Mouse (Mus musculus) intestine, embryonic 14.5 days (tissue): ENCODE measurements around the gene Nfib. TPM values are rescaled to one million over a fixed set of nuclear protein-coding genes. Genes with fewer than 3 reads are reported as not detected.

Experiments used
- ATAC-seq: fragments of 200-750 bp; cut with Nextera tagmentation; replicated peaks from 2 replicates; pipeline ENCODE4 v1.8.0; 2017; ENCODE audit warnings: low read depth, moderate number of reproducible peaks, moderate TSS enrichment, moderate library complexity; ENCODE audit not compliant: low FRiP score, low TSS enrichment
- DNase-seq: peaks from one replicate; pipeline ENCODE4 v3.0.0-alpha.2; 2018; ENCODE audit warnings: low spot score
- H3K27ac ChIP-seq: fragments of 300-500 bp; sonication (generic); 2 replicates; pipeline ENCODE4 v1.5.1; 2014; ENCODE audit warnings: low read depth, mild to moderate bottlenecking, control low read depth
- H3K27me3 ChIP-seq: fragments of 300-500 bp; sonication (generic); replicated peaks from 2 replicates; pipeline ENCODE4 v1.6.1; 2014; ENCODE audit warnings: low read length, control low read depth; ENCODE audit not compliant: control insufficient read depth, insufficient read depth
- H3K36me3 ChIP-seq: fragments of 300-500 bp; sonication (generic); 2 replicates; pipeline ENCODE4 v1.6.1; 2014; ENCODE audit warnings: low read length, control low read depth; ENCODE audit not compliant: control insufficient read depth, insufficient read depth
- H3K4me1 ChIP-seq: fragments of 300-500 bp; sonication (generic); replicated peaks from 2 replicates; pipeline ENCODE4 v1.6.1; 2014; ENCODE audit warnings: low read length, control low read depth, mixed read lengths; ENCODE audit not compliant: control insufficient read depth, insufficient read depth
- H3K4me2 ChIP-seq: fragments of 300-500 bp; sonication (generic); 2 replicates; pipeline ENCODE4 v1.6.1; 2014; ENCODE audit warnings: low read length
- H3K4me3 ChIP-seq: fragments of 300-500 bp; sonication (generic); 2 replicates; pipeline ENCODE4 v1.5.1; 2014; ENCODE audit warnings: low read depth, low read length, control low read depth, mixed read lengths
- H3K9ac ChIP-seq: fragments of 300-500 bp; sonication (generic); 2 replicates; pipeline ENCODE4 v1.6.1; 2014; ENCODE audit warnings: mild to moderate bottlenecking, low read length
- H3K9me3 ChIP-seq: fragments of 300-500 bp; sonication (generic); 2 replicates; pipeline ENCODE4 v1.6.1; 2016; ENCODE audit warnings: low read length, control low read depth; ENCODE audit not compliant: control insufficient read depth
- WGBS: fragments of 180-500 bp; shearing (Covaris S2); extraction: QIAGEN DNeasy Blood & Tissue Kit; methylation state at CpG from one replicate; pipeline ENCODE4 v1.1.7; 2014; 5-methylcytosine and 5-hydroxymethylcytosine counted together
- polyA plus RNA-seq: library from polyadenylated mRNA; unstranded; fragments of >200 nt; fragmentation: Nextera tagmentation; extraction: Ambion mirVana; gene quantifications from 2 replicates; pipeline ENCODE4 v1.2.1, GENCODE M21; 2014

Gene Nfib
- polyA plus RNA-seq, 1 experiment from 2014 or later = 61.7 TPM

DNA sequence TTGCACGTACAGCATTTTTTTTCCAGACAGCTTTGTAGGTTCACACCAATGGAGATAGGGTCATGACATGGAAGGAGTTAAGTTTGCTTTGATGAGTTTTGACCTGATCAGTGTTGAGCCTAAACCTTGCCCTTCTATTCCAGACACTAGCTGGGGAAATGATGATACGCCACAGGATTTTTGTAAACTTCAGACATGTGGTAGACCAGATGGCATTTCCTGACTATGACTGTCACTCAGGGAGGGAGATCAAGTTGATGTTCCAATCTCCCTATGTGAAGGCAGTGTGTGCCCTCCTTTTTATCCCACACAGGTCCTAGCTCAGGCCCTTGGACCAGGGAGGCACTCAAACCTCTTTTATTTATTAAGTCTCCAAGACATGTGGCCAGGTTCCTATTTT is 29.4 kb downstream of the Nfib start:
- H3K4me3 ChIP-seq = no peak overlapping the region
- no peak overlapping the region for H3K9ac ChIP-seq
- H3K36me3 ChIP-seq = no peaks in the 10 kb centered on the region
- no peak for ATAC-seq
- no peaks in the 10 kb centered on the region for H3K9me3 ChIP-seq
- 82% methylated on average over 2 of the region's 2 CpGs for WGBS
- no peak overlapping the region for H3K27ac ChIP-seq
- DNase-seq = no peak
- H3K27me3 ChIP-seq = no peaks in the 10 kb centered on the region
- no peaks in the 10 kb centered on the region for H3K4me1 ChIP-seq
- no peak overlapping the region for H3K4me2 ChIP-seq

DNA sequence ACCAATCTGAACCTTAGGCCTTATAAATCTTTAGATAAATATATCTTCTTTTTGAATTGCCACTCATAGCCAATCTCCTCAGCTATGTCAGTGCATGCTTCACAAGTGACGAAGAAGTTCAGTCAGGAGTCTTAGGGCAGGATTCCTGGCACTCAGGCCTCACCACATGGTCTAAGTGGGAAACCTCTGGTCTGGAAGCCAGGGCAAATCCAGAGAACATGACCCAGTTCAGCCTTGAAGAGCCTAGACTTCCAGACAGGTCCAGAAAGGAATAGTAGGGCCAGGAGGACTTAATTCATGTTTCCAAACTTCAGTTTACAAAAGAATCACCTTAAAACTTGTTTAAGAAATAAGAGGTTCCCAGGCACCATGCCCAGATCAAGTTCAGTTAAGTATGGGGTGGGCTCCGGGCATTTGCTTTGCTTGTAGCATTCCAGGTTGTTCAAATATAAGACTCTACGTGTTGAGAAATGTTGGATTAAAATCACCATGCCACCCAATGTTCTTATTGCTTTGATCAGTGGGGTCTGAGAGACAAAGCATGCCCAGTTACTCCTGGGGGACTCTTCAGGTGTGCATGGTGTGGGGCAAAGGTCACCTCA is 38.2 kb downstream of the Nfib start:
- DNase-seq = no peak
- H3K9me3 ChIP-seq = no peaks in the 10 kb centered on the region

DNA sequence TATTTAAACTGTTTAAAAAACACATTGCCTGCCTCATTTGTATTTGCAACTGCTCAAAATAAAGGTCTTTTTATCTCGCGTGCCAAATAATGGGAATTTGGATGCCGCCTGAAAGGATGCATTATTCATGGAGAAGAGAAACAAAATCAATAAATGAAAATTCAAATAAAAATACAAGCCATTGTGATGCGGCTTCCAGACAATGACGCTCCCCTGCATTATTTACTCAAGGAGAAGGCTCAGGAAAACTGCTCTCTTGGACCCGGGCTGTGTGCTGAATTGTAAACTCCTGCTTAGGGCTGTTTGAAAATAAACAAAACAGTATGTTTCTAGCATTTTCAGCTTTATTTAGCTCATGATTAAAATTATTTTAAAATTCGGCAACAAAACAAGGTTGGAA is 41.1 kb downstream of the Nfib start:
- no peaks in the 10 kb centered on the region for H3K27me3 ChIP-seq
- H3K9me3 ChIP-seq = no peaks in the 10 kb centered on the region
- no peak overlapping the region for H3K4me2 ChIP-seq
- H3K9ac ChIP-seq = no peak overlapping the region
- ATAC-seq (no peak), DNase-seq (no peak)
- WGBS = 75% methylated on average over 7 of the region's 7 CpGs
- no peaks in the 10 kb centered on the region for H3K36me3 ChIP-seq
- H3K4me3 ChIP-seq = no peak overlapping the region
- no peak overlapping the region for H3K27ac ChIP-seq
- no peaks in the 10 kb centered on the region for H3K4me1 ChIP-seq

More for the DNA sequence above, 38.2 kb downstream of the Nfib start:
- Histone ChIP-seq H3K36me3 (no peaks in the 10 kb centered on the region), H3K27me3 (no peaks in the 10 kb centered on the region), H3K27ac (no peak overlapping the region), H3K4me2 (no peak overlapping the region), H3K9ac (no peak overlapping the region), H3K4me3 (no peak overlapping the region), H3K4me1 (no peaks in the 10 kb centered on the region)
- ATAC-seq = no peak
- WGBS = 87% methylated on average over 3 of the region's 3 CpGs

DNA sequence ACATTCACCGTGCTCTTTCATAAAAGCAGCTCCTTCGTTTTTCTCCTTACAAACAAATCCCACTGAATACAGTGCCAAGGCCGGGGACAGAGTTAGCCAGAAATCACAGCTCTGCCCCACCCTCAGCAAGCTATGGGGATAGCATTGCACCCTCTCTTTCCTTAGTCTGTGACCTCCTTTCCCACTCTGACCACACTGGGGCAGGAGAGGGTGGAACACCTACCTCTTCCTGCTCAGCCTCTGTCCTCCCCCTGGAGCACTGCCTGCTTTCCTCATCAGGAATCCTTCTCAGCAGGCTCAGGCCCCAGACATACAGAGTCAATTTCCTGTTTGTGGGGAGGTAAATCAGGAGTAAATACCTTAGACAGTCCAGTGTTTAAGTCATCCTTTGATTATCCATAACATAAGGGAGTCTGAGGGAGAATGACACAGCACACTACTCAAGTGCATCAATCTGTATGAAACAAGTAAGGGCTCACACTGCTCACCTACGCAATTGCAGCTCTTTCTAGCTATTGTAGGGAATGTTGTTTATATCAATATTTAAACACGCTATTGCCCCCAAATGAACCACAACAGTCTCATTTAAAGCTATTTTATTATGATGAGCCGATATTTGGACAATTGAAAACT is 41.7 kb downstream of the Nfib start:
- 81% methylated on average over 6 of the region's 6 CpGs for WGBS
- Histone ChIP-seq H3K9ac (no peak overlapping the region), H3K36me3 (no peaks in the 10 kb centered on the region), H3K27ac (no peak overlapping the region), H3K9me3 (no peaks in the 10 kb centered on the region), H3K4me2 (no peak overlapping the region), H3K4me3 (no peak overlapping the region), H3K4me1 (no peaks in the 10 kb centered on the region), H3K27me3 (no peaks in the 10 kb centered on the region)
- ATAC-seq = no peak
- DNase-seq = no peak

DNA sequence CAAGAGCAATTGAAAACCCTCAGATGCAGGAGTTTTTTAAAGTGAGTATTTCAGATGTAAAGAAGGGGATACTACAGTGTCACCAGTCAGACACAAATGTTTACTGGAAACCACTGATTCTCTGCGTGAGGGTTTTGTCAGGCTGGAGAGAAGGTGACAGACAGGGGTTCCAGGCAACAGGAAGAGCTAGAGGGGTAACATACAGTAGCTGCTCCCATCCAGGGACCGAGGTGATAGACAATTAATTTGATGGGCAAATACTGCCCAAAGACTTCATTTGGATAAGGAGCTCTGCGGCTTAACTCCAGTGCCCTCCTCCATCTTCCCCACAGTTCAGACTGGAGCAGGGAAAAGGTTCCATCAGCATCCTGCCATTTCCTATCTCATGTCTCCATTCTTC is 42.9 kb downstream of the Nfib start:
- 60% methylated on average over 3 of the region's 3 CpGs for WGBS
- no peak overlapping the region for H3K4me2 ChIP-seq
- no peak overlapping the region for H3K27ac ChIP-seq
- H3K27me3 ChIP-seq = no peaks in the 10 kb centered on the region
- no peaks in the 10 kb centered on the region for H3K4me1 ChIP-seq
- H3K9me3 ChIP-seq = no peaks in the 10 kb centered on the region
- H3K36me3 ChIP-seq = no peaks in the 10 kb centered on the region
- no peak overlapping the region for H3K9ac ChIP-seq
- DNase-seq (no peak), ATAC-seq (no peak)
- H3K4me3 ChIP-seq = no peak overlapping the region

DNA sequence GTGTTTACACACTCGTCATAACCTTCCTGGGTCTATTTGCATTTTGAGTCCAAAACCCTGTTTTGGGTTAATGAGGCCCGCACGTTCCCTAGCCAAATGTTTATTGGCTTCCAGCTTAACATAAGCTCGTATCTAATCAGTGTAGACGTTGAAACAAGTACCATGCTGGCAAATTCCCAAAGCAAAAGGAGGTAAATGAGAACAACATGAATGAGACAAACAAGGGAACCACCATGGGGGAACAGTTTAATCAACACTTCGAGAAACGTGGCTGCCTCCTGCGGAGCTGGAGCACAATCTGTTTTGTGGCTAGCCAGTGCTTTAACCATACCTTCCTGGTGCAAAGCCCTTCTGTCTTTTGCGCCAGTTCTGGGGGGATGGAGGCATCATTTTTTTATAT is 43.3 kb downstream of the Nfib start:
- H3K36me3 ChIP-seq = no peaks in the 10 kb centered on the region
- ATAC-seq = no peak
- DNase-seq = no peak
- H3K9ac ChIP-seq = no peak overlapping the region
- 59% methylated on average over 9 of the region's 9 CpGs for WGBS
- H3K4me3 ChIP-seq = no peak overlapping the region
- H3K4me2 ChIP-seq = no peak overlapping the region
- no peaks in the 10 kb centered on the region for H3K4me1 ChIP-seq
- no peak overlapping the region for H3K27ac ChIP-seq
- H3K9me3 ChIP-seq = no peaks in the 10 kb centered on the region
- H3K27me3 ChIP-seq = no peaks in the 10 kb centered on the region

DNA sequence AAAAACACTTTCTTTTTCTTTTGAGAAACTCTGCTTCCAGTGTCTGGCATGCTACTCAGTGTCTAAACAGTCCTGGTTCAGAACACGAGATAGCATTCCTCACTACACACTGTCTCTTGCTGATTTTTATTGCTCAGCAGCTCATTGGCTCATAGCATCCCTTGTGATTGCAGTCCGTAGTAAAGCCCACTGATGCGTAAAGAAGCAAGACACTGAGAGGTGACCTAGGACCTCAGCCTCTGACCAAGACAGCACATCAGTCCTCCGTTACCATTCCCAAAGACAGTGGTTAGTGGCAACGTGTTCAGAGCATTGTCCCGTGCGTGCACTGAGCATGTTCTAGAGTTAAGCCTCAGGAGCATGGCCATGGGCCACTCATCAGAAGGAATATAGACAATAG is 44.3 kb downstream of the Nfib start:
- Histone ChIP-seq H3K36me3 (no peaks in the 10 kb centered on the region), H3K27me3 (no peaks in the 10 kb centered on the region), H3K4me3 (no peak overlapping the region), H3K9me3 (no peaks in the 10 kb centered on the region), H3K27ac (no peak overlapping the region), H3K9ac (no peak overlapping the region), H3K4me1 (no peaks in the 10 kb centered on the region), H3K4me2 (no peak overlapping the region)
- DNase-seq (no peak), ATAC-seq (no peak)
- 88% methylated on average over 7 of the region's 7 CpGs for whole genome bisulfite sequencing

DNA sequence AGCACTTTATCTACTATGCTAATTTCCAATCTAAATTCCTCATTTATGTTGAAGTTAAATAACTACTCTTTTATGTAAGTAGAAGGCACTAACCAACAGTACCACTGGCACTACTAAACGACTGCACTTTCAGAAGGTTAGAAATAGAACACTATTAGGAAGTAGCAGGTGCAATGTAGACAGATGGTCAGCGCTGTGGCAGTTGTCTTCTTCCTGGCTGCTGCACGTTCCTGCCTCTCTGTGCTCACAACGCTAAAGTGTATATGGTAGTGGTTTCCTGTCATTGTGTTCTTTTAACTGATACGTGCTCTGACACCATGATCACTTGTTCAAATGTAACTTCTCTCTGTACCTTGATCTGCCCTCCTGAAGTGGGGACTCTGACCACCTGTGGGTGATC is 59.9 kb downstream of the Nfib start:
- Histone ChIP-seq H3K4me1 (no peaks in the 10 kb centered on the region; the same call in 1 of the 2 replicates), H3K9me3 (no peaks in the 10 kb centered on the region), H3K27ac (no peak overlapping the region), H3K9ac (no peak overlapping the region), H3K27me3 (no peaks in the 10 kb centered on the region), H3K4me2 (no peak overlapping the region), H3K36me3 (no peaks in the 10 kb centered on the region), H3K4me3 (no peak overlapping the region)
- DNase-seq (no peak), ATAC-seq (no peak)
- 79% methylated on average over 5 of the region's 5 CpGs for WGBS

DNA sequence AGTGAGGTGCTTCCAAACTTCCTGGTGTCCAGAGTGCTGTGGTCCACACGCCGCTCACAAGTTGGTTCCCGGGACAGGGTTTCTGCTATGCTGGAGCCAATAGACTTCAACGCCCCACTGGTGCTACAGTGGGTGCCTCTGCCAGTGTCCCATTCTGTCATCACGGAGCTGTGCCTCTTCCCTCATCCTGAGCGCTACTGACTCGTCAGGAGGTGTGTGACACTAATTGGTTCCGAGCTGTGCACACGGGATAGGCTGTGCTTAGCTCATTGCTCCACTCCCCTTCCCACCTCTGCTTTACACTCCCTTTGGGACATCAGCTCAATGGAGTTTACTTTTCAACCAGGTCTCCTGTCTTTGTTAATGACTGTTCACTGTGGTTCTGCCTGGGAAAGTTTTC is 60.8 kb downstream of the Nfib start:
- no peak for ATAC-seq
- no peaks in the 10 kb centered on the region; the same call in 1 of the 2 replicates for H3K4me1 ChIP-seq
- no peak overlapping the region for H3K9ac ChIP-seq
- no peaks in the 10 kb centered on the region for H3K36me3 ChIP-seq
- no peak overlapping the region for H3K27ac ChIP-seq
- H3K9me3 ChIP-seq = no peaks in the 10 kb centered on the region
- no peaks in the 10 kb centered on the region for H3K27me3 ChIP-seq
- no peak overlapping the region for H3K4me3 ChIP-seq
- DNase-seq = no peak
- no peak overlapping the region for H3K4me2 ChIP-seq
- 76% methylated on average over 9 of the region's 9 CpGs for WGBS
